Mouse (Mus musculus): Measurements from ENCODE around the gene Slc9c1.

GRCm38 (mm10) chr16:45641301-45641700, 106.2 kb downstream of the Slc9c1 start:
- TF ChIP-seq CTCF (conservative IDR thresholded peaks at IDR 0.05; ENCODE audit: low read length): no peak
- no peak for TF ChIP-seq POU5F1 (IDR thresholded peaks at IDR 0.05; ENCODE audit: borderline replicate concordance, low read length)
- no peak for TF ChIP-seq NANOG (IDR thresholded peaks at IDR 0.05; ENCODE audit: borderline replicate concordance, low read length)

Data from E14TG2a.4 (cell line).